In genomic region chr12:49387856-49388598, GRCm38 (mm10) we compare ENCODE assay signal across 24 mouse cellular contexts. TPM values are rescaled to one million over a fixed set of nuclear protein-coding genes. Genes with fewer than 3 reads are reported as not detected.
DNase-seq lines count a peak whose midpoint lies in the region; ATAC-seq and TF ChIP-seq lines count a peak whose summit lies in the region.
"Had no signal": no experiment of that assay in that cellular context is flagged by ENCODE, and none has a peak within 500 bp of the region (broad histone marks: within the 10 kb centered on the region; RNA-seq: fewer than 3 reads in every experiment).

No protein-coding gene starts in this region.

- no peak overlapping the region for H3K27ac ChIP-seq in limb, embryonic 14.5 days (replicated peaks; ENCODE audit: low read depth, low read length)
- no peak overlapping the region for H3K27ac ChIP-seq in limb, embryonic 10.5 days
- peak overlapping the region; percentile 77 for H3K27ac ChIP-seq in cortical plate, adult 2 months (ENCODE audit: insufficient read depth, low read length)
- no peak overlapping the region for H3K27ac ChIP-seq in embryonic facial prominence, embryonic 10.5 days (replicated peaks)
- peak overlapping the region; percentile 90 for H3K27ac ChIP-seq in forebrain, embryonic 15.5 days (replicated peaks)
- H3K27ac ChIP-seq: embryonic facial prominence, embryonic 15.5 days; heart, adult 2 months; heart, embryonic 15.5 days; neural tube, embryonic 12.5 days had no signal

- no peak for TF ChIP-seq POLR2A in limb, embryonic 14.5 days (IDR thresholded peaks at IDR 0.05; ENCODE audit: borderline replicate concordance, extremely low read depth, insufficient read depth, insufficient read length)
- no peak for TF ChIP-seq POLR2A in cortical plate, adult 2 months (IDR thresholded peaks at IDR 0.05; ENCODE audit: extremely low read depth, insufficient read depth, low read length)

- H3K4me1 ChIP-seq in limb, embryonic 14.5 days (ENCODE audit: control insufficient read depth, insufficient read depth, low read length), result 0 out of 2 replicates have a peak, but pooled peaks cover 3% of the 10 kb centered on the region
- peaks cover 21% of the 10 kb centered on the region for H3K4me1 ChIP-seq in limb, embryonic 10.5 days
- no peaks in the 10 kb centered on the region for H3K4me1 ChIP-seq in cortical plate, adult 2 months (ENCODE audit: control insufficient read depth, insufficient read depth, low read length)
- H3K4me1 ChIP-seq in embryonic facial prominence, embryonic 10.5 days, result peaks cover 13% of the 10 kb centered on the region
- H3K4me1 ChIP-seq in forebrain, embryonic 15.5 days, result no peaks in the 10 kb centered on the region

- no peaks in the 10 kb centered on the region for H3K36me3 ChIP-seq in limb, embryonic 14.5 days (ENCODE audit: control insufficient read depth, insufficient read depth, low read length)
- H3K36me3 ChIP-seq in limb, embryonic 10.5 days, result no peaks in the 10 kb centered on the region
- H3K36me3 ChIP-seq in embryonic facial prominence, embryonic 10.5 days (replicated peaks), result no peaks in the 10 kb centered on the region
- 0 out of 2 replicates have a peak, but pooled peaks cover 3% of the 10 kb centered on the region for H3K36me3 ChIP-seq in forebrain, embryonic 15.5 days
- H3K36me3 ChIP-seq: embryonic facial prominence, embryonic 15.5 days; heart, embryonic 15.5 days; neural tube, embryonic 12.5 days had no signal

- WGBS in limb, embryonic 14.5 days, result 8% methylated on average over 2 of the region's 2 CpGs
- 5% methylated on average over 2 of the region's 2 CpGs for WGBS in limb, embryonic 10.5 days
- WGBS in embryonic facial prominence, embryonic 10.5 days, result 6% methylated on average over 2 of the region's 2 CpGs
- WGBS in forebrain, embryonic 15.5 days, result 0% methylated on average over 2 of the region's 2 CpGs

- peak; percentile 2 for DNase-seq in limb, embryonic 14.5 days (ENCODE audit: low spot score)
- no peak for DNase-seq in limb, embryonic 10.5 days (ENCODE audit: low spot score)
- DNase-seq in embryonic facial prominence, embryonic 10.5 days (ENCODE audit: low spot score), result no peak
- no peak for DNase-seq in adrenal gland, postnatal 4 days (ENCODE audit: low spot score in 2 of 2)
- DNase-seq in adrenal gland, adult 18-20 months (ENCODE audit: low spot score in 2 of 2), result no peak
- DNase-seq: cerebellum, adult 11 months; cerebellum, postnatal 25 days; gastrocnemius, postnatal 14 days; heart, adult 2 months; kidney, adult 11 months; kidney, postnatal 25 days; layer of hippocampus, adult 9-11 months; lung, adult 18-20 months; lung, postnatal 36 days; right cerebral cortex, postnatal 25 days; thymus, postnatal 14 days had no signal

- no peaks in the 10 kb centered on the region for H3K9me3 ChIP-seq in limb, embryonic 14.5 days (ENCODE audit: control insufficient read depth, low read length)
- H3K9me3 ChIP-seq in limb, embryonic 10.5 days (replicated peaks), result no peaks in the 10 kb centered on the region
- H3K9me3 ChIP-seq in embryonic facial prominence, embryonic 10.5 days, result no peaks in the 10 kb centered on the region
- no peaks in the 10 kb centered on the region for H3K9me3 ChIP-seq in forebrain, embryonic 15.5 days
- H3K9me3 ChIP-seq: embryonic facial prominence, embryonic 15.5 days; neural tube, embryonic 12.5 days had no signal

- H3K4me3 ChIP-seq in limb, embryonic 14.5 days (replicated peaks; ENCODE audit: low read length), result no peak overlapping the region
- no peak overlapping the region for H3K4me3 ChIP-seq in limb, embryonic 10.5 days
- H3K4me3 ChIP-seq in cortical plate, adult 2 months (ENCODE audit: insufficient read depth, low read length), result peak overlapping the region; percentile 61
- H3K4me3 ChIP-seq in embryonic facial prominence, embryonic 10.5 days, result peak overlapping the region; percentile 37
- H3K4me3 ChIP-seq in forebrain, embryonic 15.5 days, result peak overlapping the region; percentile 50
- H3K4me3 ChIP-seq: embryonic facial prominence, embryonic 15.5 days; heart, adult 2 months; heart, embryonic 15.5 days; neural tube, embryonic 12.5 days had no signal

- H3K9ac ChIP-seq in limb, embryonic 14.5 days (ENCODE audit: low read depth, low read length, severe bottlenecking), result no peak overlapping the region
- peak overlapping the region; percentile 78 for H3K9ac ChIP-seq in forebrain, embryonic 15.5 days (replicated peaks)
- H3K9ac ChIP-seq: embryonic facial prominence, embryonic 15.5 days; heart, embryonic 15.5 days; neural tube, embryonic 12.5 days had no signal

- no peak for ATAC-seq in limb, embryonic 14.5 days (ENCODE audit: low FRiP score, low read depth)
- no peak for ATAC-seq in forebrain, embryonic 15.5 days (replicated peaks)

- H3K4me2 ChIP-seq in limb, embryonic 14.5 days (replicated peaks; ENCODE audit: low read depth, low read length, severe bottlenecking), result no peak overlapping the region
- H3K4me2 ChIP-seq in forebrain, embryonic 15.5 days (replicated peaks), result peak overlapping the region; percentile 44
- H3K4me2 ChIP-seq: embryonic facial prominence, embryonic 15.5 days; heart, embryonic 15.5 days; neural tube, embryonic 12.5 days had no signal

- no peak for TF ChIP-seq CTCF in cortical plate, adult 2 months (IDR thresholded peaks at IDR 0.05; ENCODE audit: extremely low read depth, insufficient read depth, low read length)

- H3K27me3 ChIP-seq in limb, embryonic 14.5 days (ENCODE audit: control insufficient read depth, insufficient read depth, low read length), result peaks cover 87% of the 10 kb centered on the region
- peaks cover 96% of the 10 kb centered on the region for H3K27me3 ChIP-seq in limb, embryonic 10.5 days (ENCODE audit: low read depth, poor library complexity, severe bottlenecking)
- H3K27me3 ChIP-seq in embryonic facial prominence, embryonic 10.5 days (replicated peaks; ENCODE audit: low read depth, poor library complexity, severe bottlenecking), result peaks cover 99% of the 10 kb centered on the region
- no peaks in the 10 kb centered on the region for H3K27me3 ChIP-seq in forebrain, embryonic 15.5 days

RNA-seq across cellular contexts. Expression of gene Gm43517, which starts 3.1 kb away (rescaled TPM):
- 0.04 TPM in 1 of 2 replicates, not detected in the other for polyA plus RNA-seq in limb, embryonic 14.5 days (2012; rRNA removed)
- not detected in 2 replicates for polyA plus RNA-seq in limb, embryonic 14.5 days (2014; fragmentation: Nextera tagmentation; extraction: Ambion mirVana)
- polyA plus RNA-seq in limb, embryonic 10.5 days (2016; fragmentation: Nextera tagmentation; extraction: Ambion mirVana), result not detected in 2 replicates
- 2.1 and 2.3 TPM in 2 replicates for polyA plus RNA-seq in cortical plate, adult 2 months (2012; rRNA removed)
- polyA plus RNA-seq in embryonic facial prominence, embryonic 10.5 days (2016; fragmentation: Nextera tagmentation; extraction: Ambion mirVana), result 0.11 and 0.21 TPM in 2 replicates
- 2.8 and 3.0 TPM in 2 replicates for polyA plus RNA-seq in forebrain, embryonic 15.5 days (2015; fragmentation: Nextera tagmentation; extraction: Ambion mirVana)
- total RNA-seq in adrenal gland, postnatal 4 days (2021), result not detected
- not detected for total RNA-seq in adrenal gland, adult 18-20 months (2021)
- total RNA-seq: ES-E14; gastrocnemius, postnatal 14 days; heart, adult 2 months; hematopoietic stem cell, adult 5-6 weeks; liver, adult 2 months had no signal
- polyA plus RNA-seq: heart, adult 2 months; heart, embryonic 15.5 days; liver, adult 2 months; neural tube, embryonic 12.5 days had no signal

RNA-seq across cellular contexts. Expression of gene Foxg1, which starts 5.6 kb away (rescaled TPM):
- 0.12 and 1.2 TPM in 2 replicates for polyA plus RNA-seq in limb, embryonic 14.5 days (2012; rRNA removed)
- polyA plus RNA-seq in limb, embryonic 14.5 days (2014; fragmentation: Nextera tagmentation; extraction: Ambion mirVana), result not detected in 2 replicates
- 0.19 TPM in 1 of 2 replicates, not detected in the other for polyA plus RNA-seq in limb, embryonic 10.5 days (2016; fragmentation: Nextera tagmentation; extraction: Ambion mirVana)
- 61.2 and 63.1 TPM in 2 replicates for polyA plus RNA-seq in cortical plate, adult 2 months (2012; rRNA removed)
- polyA plus RNA-seq in embryonic facial prominence, embryonic 10.5 days (2016; fragmentation: Nextera tagmentation; extraction: Ambion mirVana), result 3.2 and 4.7 TPM in 2 replicates
- 110 and 111 TPM in 2 replicates for polyA plus RNA-seq in forebrain, embryonic 15.5 days (2015; fragmentation: Nextera tagmentation; extraction: Ambion mirVana)
- under 1 TPM; 0.34 to 0.90 TPM for total RNA-seq in adrenal gland, postnatal 4 days (2021)
- total RNA-seq in adrenal gland, adult 18-20 months (2021), result not detected
- total RNA-seq: gastrocnemius, postnatal 14 days; heart, adult 2 months; hematopoietic stem cell, adult 5-6 weeks; liver, adult 2 months had no signal
- polyA plus RNA-seq: heart, embryonic 15.5 days; liver, adult 2 months; neural tube, embryonic 12.5 days had no signal

Comparison
In these comparisons a context has a peak if more than half of its experiments do, and no peak if none do; other contexts are left out.
1. H3K27ac ChIP-seq: peak in cortical plate, adult 2 months (single experiment) and forebrain, embryonic 15.5 days (single experiment); none in limb, embryonic 14.5 days (single experiment), limb, embryonic 10.5 days (single experiment) and embryonic facial prominence, embryonic 10.5 days (single experiment).
2. H3K4me3 ChIP-seq: peak in cortical plate, adult 2 months (single experiment), embryonic facial prominence, embryonic 10.5 days (single experiment) and forebrain, embryonic 15.5 days (single experiment); none in limb, embryonic 14.5 days (single experiment) and limb, embryonic 10.5 days (single experiment).
3. RNA of gene Foxg1, which starts 5.6 kb away (polyA plus RNA-seq): 110 to 111 TPM in forebrain, embryonic 15.5 days and 61.2 to 63.1 TPM in cortical plate, adult 2 months; 3.2 to 4.7 TPM in embryonic facial prominence, embryonic 10.5 days, 0.12 to 1.2 TPM in limb, embryonic 14.5 days and 0.19 TPM in limb, embryonic 10.5 days; every median in the first group is over 10 times any median in the second.